Mouse (Mus musculus): ENCODE data around the gene Atp10a. TPM values are rescaled to one million over a fixed set of nuclear protein-coding genes. Genes with fewer than 3 reads are reported as not detected.

Gene Atp10a
- polyA plus RNA-seq, 1 experiment from 2014 or later = 2.4 TPM

GRCm38 (mm10) chr7:58772048-58772690, 116.2 kb downstream of the Atp10a start:
- Histone ChIP-seq H3K36me3 (no peaks in the 10 kb centered on the region), H3K27me3 (no peaks in the 10 kb centered on the region)
- no peak for ATAC-seq (ENCODE audit: low FRiP score, low read depth)

GRCm38 (mm10) chr7:58779146-58779545, 123.2 kb downstream of the Atp10a start:
- Histone ChIP-seq H3K4me1 (no peaks in the 10 kb centered on the region), H3K4me2 (replicated peaks) (no peak overlapping the region), H3K9ac (replicated peaks) (no peak overlapping the region), H3K9me3 (no peaks in the 10 kb centered on the region), H3K4me3 (no peak overlapping the region), H3K27me3 (no peaks in the 10 kb centered on the region), H3K27ac (replicated peaks) (no peak overlapping the region), H3K36me3 (no peaks in the 10 kb centered on the region)
- no peak for ATAC-seq (ENCODE audit: low FRiP score, low read depth)

More at GRCm38 (mm10) chr7:58772048-58772690, 116.2 kb downstream of the Atp10a start:
- Histone ChIP-seq H3K27ac (replicated peaks) (no peak overlapping the region), H3K9ac (replicated peaks) (no peak overlapping the region), H3K4me1 (no peaks in the 10 kb centered on the region), H3K4me2 (replicated peaks) (no peak overlapping the region), H3K4me3 (no peak overlapping the region), H3K9me3 (no peaks in the 10 kb centered on the region)
- WGBS = 82% methylated on average over 6 of the region's 6 CpGs

GRCm38 (mm10) chr7:58786986-58787385, 131.0 kb downstream of the Atp10a start:
- Histone ChIP-seq H3K9ac (replicated peaks) (no peak overlapping the region), H3K4me3 (no peak overlapping the region), H3K27me3 (no peaks in the 10 kb centered on the region), H3K4me1 (peaks cover 21% of the 10 kb centered on the region), H3K36me3 (no peaks in the 10 kb centered on the region), H3K4me2 (replicated peaks) (no peak overlapping the region), H3K9me3 (no peaks in the 10 kb centered on the region), H3K27ac (replicated peaks) (peak overlapping the region; percentile 61)
- WGBS = 66% methylated on average over 4 of the region's 4 CpGs
- ATAC-seq (ENCODE audit: low FRiP score, low read depth) = peak; percentile 86

- 0 out of 2 replicates have a peak, but pooled peaks have one; percentile 20 for ATAC-seq (ENCODE audit: low FRiP score, low read depth)
Observed at GRCm38 (mm10) chr7:58787585-58787984, 131.6 kb downstream of the Atp10a start.

GRCm38 (mm10) chr7:58788424-58789261, 132.7 kb downstream of the Atp10a start:
- no peak overlapping the region for H3K9ac ChIP-seq (replicated peaks)
- peaks cover 21% of the 10 kb centered on the region for H3K4me1 ChIP-seq
- H3K36me3 ChIP-seq = no peaks in the 10 kb centered on the region
- H3K4me3 ChIP-seq = no peak overlapping the region
- H3K27ac ChIP-seq (replicated peaks) = peak overlapping the region; percentile 52
- no peak overlapping the region for H3K4me2 ChIP-seq (replicated peaks)
- 50% methylated on average over 7 of the region's 7 CpGs for WGBS
- 0 out of 2 replicates have a peak, but pooled peaks have one; percentile 24 for ATAC-seq (ENCODE audit: low FRiP score, low read depth)
- no peaks in the 10 kb centered on the region for H3K9me3 ChIP-seq
- no peaks in the 10 kb centered on the region for H3K27me3 ChIP-seq

More at GRCm38 (mm10) chr7:58787585-58787984, 131.6 kb downstream of the Atp10a start:
- no peaks in the 10 kb centered on the region for H3K9me3 ChIP-seq
- H3K27ac ChIP-seq (replicated peaks) = peak overlapping the region; percentile 52; the same call in 1 of the 2 replicates
- H3K4me2 ChIP-seq (replicated peaks) = no peak overlapping the region
- H3K4me3 ChIP-seq = no peak overlapping the region
- H3K9ac ChIP-seq (replicated peaks) = no peak overlapping the region
- H3K27me3 ChIP-seq = no peaks in the 10 kb centered on the region
- peaks cover 21% of the 10 kb centered on the region for H3K4me1 ChIP-seq
- 37% methylated on average over 2 of the region's 4 CpGs for WGBS
- no peaks in the 10 kb centered on the region for H3K36me3 ChIP-seq

- no peak for ATAC-seq (ENCODE audit: low FRiP score, low read depth)
- H3K9ac ChIP-seq (replicated peaks) = no peak overlapping the region
- H3K9me3 ChIP-seq = no peaks in the 10 kb centered on the region
- no peaks in the 10 kb centered on the region for H3K36me3 ChIP-seq
- no peaks in the 10 kb centered on the region for H3K4me1 ChIP-seq
- no peak overlapping the region for H3K4me2 ChIP-seq (replicated peaks)
- no peak overlapping the region for H3K27ac ChIP-seq (replicated peaks)
- H3K4me3 ChIP-seq = no peak overlapping the region
- 91% methylated on average over 6 of the region's 6 CpGs for WGBS
- no peaks in the 10 kb centered on the region for H3K27me3 ChIP-seq
Observed at GRCm38 (mm10) chr7:58797281-58797680, 141.3 kb downstream of the Atp10a start.

GRCm38 (mm10) chr7:58800916-58801315, 144.9 kb downstream of the Atp10a start:
- H3K27ac ChIP-seq (replicated peaks) = no peak overlapping the region
- ATAC-seq (ENCODE audit: low FRiP score, low read depth) = no peak
- H3K9me3 ChIP-seq = no peaks in the 10 kb centered on the region
- H3K36me3 ChIP-seq = no peaks in the 10 kb centered on the region
- no peaks in the 10 kb centered on the region for H3K4me1 ChIP-seq
- H3K4me2 ChIP-seq (replicated peaks) = no peak overlapping the region
- H3K9ac ChIP-seq (replicated peaks) = no peak overlapping the region
- WGBS = 86% methylated on average over 7 of the region's 7 CpGs
- H3K27me3 ChIP-seq = no peaks in the 10 kb centered on the region
- H3K4me3 ChIP-seq = no peak overlapping the region

GRCm38 (mm10) chr7:58801791-58802190, 145.8 kb downstream of the Atp10a start:
- Histone ChIP-seq H3K27ac (replicated peaks) (no peak overlapping the region), H3K9me3 (no peaks in the 10 kb centered on the region), H3K27me3 (no peaks in the 10 kb centered on the region), H3K4me3 (no peak overlapping the region), H3K4me1 (no peaks in the 10 kb centered on the region), H3K4me2 (replicated peaks) (no peak overlapping the region), H3K9ac (replicated peaks) (no peak overlapping the region), H3K36me3 (no peaks in the 10 kb centered on the region)
- no peak for ATAC-seq (ENCODE audit: low FRiP score, low read depth)
- 96% methylated on average over 2 of the region's 2 CpGs for WGBS

GRCm38 (mm10) chr7:58822147-58822681, 166.2 kb downstream of the Atp10a start:
- 36% methylated on average over 6 of the region's 6 CpGs for WGBS
- Histone ChIP-seq H3K4me2 (replicated peaks) (no peak overlapping the region), H3K9me3 (no peaks in the 10 kb centered on the region), H3K4me1 (peaks cover 8% of the 10 kb centered on the region; the same call in 1 of the 2 replicates), H3K4me3 (no peak overlapping the region), H3K9ac (replicated peaks) (no peak overlapping the region), H3K27ac (replicated peaks) (no peak overlapping the region), H3K36me3 (no peaks in the 10 kb centered on the region), H3K27me3 (no peaks in the 10 kb centered on the region)
- ATAC-seq (ENCODE audit: low FRiP score, low read depth) = peak; percentile 71

- Histone ChIP-seq H3K27ac (replicated peaks) (no peak overlapping the region), H3K27me3 (no peaks in the 10 kb centered on the region), H3K36me3 (no peaks in the 10 kb centered on the region), H3K9ac (replicated peaks) (no peak overlapping the region), H3K4me1 (peaks cover 8% of the 10 kb centered on the region; the same call in 1 of the 2 replicates), H3K4me3 (no peak overlapping the region), H3K4me2 (replicated peaks) (no peak overlapping the region), H3K9me3 (no peaks in the 10 kb centered on the region)
- 88% methylated on average over 3 of the region's 3 CpGs for WGBS
- no peak for ATAC-seq (ENCODE audit: low FRiP score, low read depth)
Observed at GRCm38 (mm10) chr7:58824686-58825085, 168.7 kb downstream of the Atp10a start.

- 85% methylated on average over 5 of the region's 5 CpGs for WGBS
Observed at GRCm38 (mm10) chr7:58829111-58829510, 173.1 kb downstream of the Atp10a start.

More at GRCm38 (mm10) chr7:58829111-58829510, 173.1 kb downstream of the Atp10a start:
- Histone ChIP-seq H3K4me1 (no peaks in the 10 kb centered on the region), H3K9me3 (no peaks in the 10 kb centered on the region), H3K27me3 (no peaks in the 10 kb centered on the region), H3K36me3 (no peaks in the 10 kb centered on the region), H3K4me2 (replicated peaks) (no peak overlapping the region), H3K4me3 (no peak overlapping the region), H3K27ac (replicated peaks) (no peak overlapping the region), H3K9ac (replicated peaks) (no peak overlapping the region)
- ATAC-seq (ENCODE audit: low FRiP score, low read depth) = no peak
